Mouse (Mus musculus) bone marrow, adult 2 months (tissue): ENCODE measurements around the gene Brdt. TPM values are rescaled to one million over a fixed set of nuclear protein-coding genes. Genes with fewer than 3 reads are reported as not detected.

Experiments used
- H3K27ac ChIP-seq: fragments of 200-500 bp; 2 replicates; pipeline ENCODE4 v1.5.1; 2012; ENCODE audit warnings: low read depth, mild to moderate bottlenecking, control low read depth, inconsistent platforms, low read length; ENCODE audit not compliant: control insufficient read depth, poor library complexity, insufficient read depth
- H3K4me1 ChIP-seq: fragments of 200-500 bp; 2 replicates; pipeline ENCODE4 v1.6.1; 2011; ENCODE audit warnings: low read length; ENCODE audit not compliant: control insufficient read depth, insufficient read depth
- H3K4me3 ChIP-seq: fragments of 200-500 bp; replicated peaks from 2 replicates; pipeline ENCODE3; 2011; ENCODE audit warnings: mild to moderate bottlenecking, low read depth, low read length, control low read depth; ENCODE audit not compliant: control insufficient read depth
- CTCF ChIP-seq: fragments of 200-500 bp; IDR thresholded peaks from 2 replicates; pipeline ENCODE4 v1.5.1; 2011; ENCODE audit warnings: low read length, control low read depth; ENCODE audit not compliant: control insufficient read depth, insufficient read depth
- POLR2A ChIP-seq: fragments of 200-500 bp; IDR thresholded peaks from 2 replicates; pipeline ENCODE4 v1.6.1; 2011; ENCODE audit warnings: low read depth, mild to moderate bottlenecking, control low read depth, low read length, borderline replicate concordance; ENCODE audit not compliant: control insufficient read depth
- WGBS: fragments of 180-500 bp; shearing (Covaris S2); methylation state at CpG from one replicate; pipeline ENCODE4 v1.1.7; 2018; 5-methylcytosine and 5-hydroxymethylcytosine counted together
- polyA plus RNA-seq: library from polyadenylated mRNA; stranded (reverse); fragments of >200 nt; gene quantifications from 2 replicates; pipeline ENCODE4 v1.2.4, GENCODE M21; 2011; ENCODE audit warnings: low replicate concordance; ENCODE audit not compliant: missing spikeins, insufficient read depth, insufficient read length

Gene Brdt
- polyA plus RNA-seq, 1 experiment = not detected

- no peak overlapping the region for H3K27ac ChIP-seq
- no peaks in the 10 kb centered on the region for H3K4me1 ChIP-seq
- WGBS = 73% methylated on average over 2 of the region's 2 CpGs
- no peak overlapping the region for H3K4me3 ChIP-seq
- TF ChIP-seq POLR2A (no peak), CTCF (no peak)
Observed at GRCm38 (mm10) chr5:107412285-107412684, 81.3 kb downstream of the Brdt start.

GRCm38 (mm10) chr5:107415098-107415497, 84.1 kb downstream of the Brdt start:
- WGBS = 75% methylated on average over 2 of the region's 2 CpGs
- TF ChIP-seq CTCF (no peak), POLR2A (no peak)
- H3K4me3 ChIP-seq = no peak overlapping the region
- H3K4me1 ChIP-seq = no peaks in the 10 kb centered on the region
- no peak overlapping the region for H3K27ac ChIP-seq

GRCm38 (mm10) chr5:107421676-107422075, 90.7 kb downstream of the Brdt start:
- no peaks in the 10 kb centered on the region for H3K4me1 ChIP-seq
- H3K4me3 ChIP-seq = no peak overlapping the region
- no peak overlapping the region for H3K27ac ChIP-seq
- 29% methylated on average over 1 of the region's 1 CpGs for WGBS
- TF ChIP-seq POLR2A = no peak
- no peak for TF ChIP-seq CTCF

- TF ChIP-seq CTCF (no peak), POLR2A (no peak)
- 62% methylated on average over 3 of the region's 3 CpGs for WGBS
- no peak within 1 kb of the TSS for H3K4me3 ChIP-seq
- no peak within 1 kb of the TSS for H3K27ac ChIP-seq
- H3K4me1 ChIP-seq = no peaks in the 10 kb centered on the region; the same call in 1 of the 2 replicates
Observed at GRCm38 (mm10) chr5:107431249-107431648, 100.3 kb downstream of the Brdt start, which contains the start of gene Lpcat2b. TSS of gene Lpcat2b (plus strand) at chr5:107431549.

- TF ChIP-seq POLR2A (no peak), CTCF (no peak)
- WGBS = 84% methylated on average over 5 of the region's 5 CpGs
Observed at GRCm38 (mm10) chr5:107434001-107434400, 103.0 kb downstream of the Brdt start.

GRCm38 (mm10) chr5:107436185-107436584, 105.2 kb downstream of the Brdt start:
- WGBS = 62% methylated on average over 6 of the region's 6 CpGs
- Histone ChIP-seq H3K27ac (no peak overlapping the region), H3K4me3 (no peak overlapping the region), H3K4me1 (peaks cover 1% of the 10 kb centered on the region; the same call in 1 of the 2 replicates)
- TF ChIP-seq POLR2A (no peak), CTCF (no peak)

More at GRCm38 (mm10) chr5:107434001-107434400, 103.0 kb downstream of the Brdt start:
- Histone ChIP-seq H3K4me1 (peaks cover 1% of the 10 kb centered on the region; the same call in 1 of the 2 replicates), H3K27ac (no peak overlapping the region), H3K4me3 (no peak overlapping the region)

Other genes with a start within 250 kb of the Brdt start
- 4.9 and 7.4 TPM in 2 replicates for gene Tgfbr3, start 41.5 kb upstream of the Brdt start, polyA plus RNA-seq
- gene Ephx4, start 71.6 kb downstream of the Brdt start, polyA plus RNA-seq = not detected in 2 replicates
- not detected in 2 replicates for gene Lpcat2b, start 100.4 kb downstream of the Brdt start, polyA plus RNA-seq
- 2.9 and 3.5 TPM in 2 replicates for gene Btbd8, start 106.8 kb downstream of the Brdt start, polyA plus RNA-seq
- gene Gm42669, start 176.5 kb downstream of the Brdt start, polyA plus RNA-seq = not detected in 2 replicates
- gene 1700028K03Rik, start 203.6 kb downstream of the Brdt start, polyA plus RNA-seq = not detected in 2 replicates